Mouse (Mus musculus) lung, embryonic 15.5 days (tissue): Measurements from ENCODE around the gene As3mt. TPM values are rescaled to one million over a fixed set of nuclear protein-coding genes. Genes with fewer than 3 reads are reported as not detected.

Experiments
- ATAC-seq: fragments of 200-750 bp; cut with Nextera tagmentation; 2 replicates; pipeline ENCODE4 v1.8.0; 2017; ENCODE audit warnings: moderate number of reproducible peaks, borderline replicate concordance; ENCODE audit not compliant: low FRiP score, low TSS enrichment; ENCODE audit errors: extremely low read depth
- H3K27ac ChIP-seq: fragments of 300-500 bp; sonication (generic); 2 replicates; pipeline ENCODE4 v1.5.1; 2015; ENCODE audit warnings: moderate library complexity, mild to moderate bottlenecking, inconsistent platforms
- H3K27me3 ChIP-seq: fragments of 300-500 bp; sonication (generic); 2 replicates; pipeline ENCODE4 v1.6.1; 2015; ENCODE audit warnings: inconsistent platforms
- H3K36me3 ChIP-seq: fragments of 300-500 bp; sonication (generic); 2 replicates; pipeline ENCODE4 v1.6.1; 2015; ENCODE audit warnings: inconsistent platforms
- H3K4me1 ChIP-seq: fragments of 300-500 bp; sonication (generic); 2 replicates; pipeline ENCODE4 v1.6.1; 2015; ENCODE audit warnings: inconsistent platforms
- H3K4me2 ChIP-seq: fragments of 300-500 bp; sonication (generic); 2 replicates; pipeline ENCODE4 v1.6.1; 2015; ENCODE audit warnings: inconsistent platforms, mild to moderate bottlenecking, moderate library complexity
- H3K4me3 ChIP-seq: fragments of 300-500 bp; sonication (generic); 2 replicates; pipeline ENCODE4 v1.5.1; 2015; ENCODE audit warnings: mild to moderate bottlenecking, inconsistent platforms
- H3K9ac ChIP-seq: fragments of 300-500 bp; sonication (generic); 2 replicates; pipeline ENCODE4 v1.6.1; 2015; ENCODE audit warnings: inconsistent platforms
- H3K9me3 ChIP-seq: fragments of 300-500 bp; sonication (generic); 2 replicates; pipeline ENCODE4 v1.6.1; 2016; ENCODE audit warnings: inconsistent platforms
- WGBS: fragments of 180-500 bp; shearing (Covaris S2); methylation state at CpG from one replicate; pipeline ENCODE4 v1.1.7; 2015; 5-methylcytosine and 5-hydroxymethylcytosine counted together
- polyA plus RNA-seq: library from polyadenylated mRNA; unstranded; fragments of >200 nt; fragmentation: Nextera tagmentation; extraction: Ambion mirVana; gene quantifications from 2 replicates; pipeline ENCODE4 v1.2.1, GENCODE M21; 2015

As3mt gene
- polyA plus RNA-seq, 1 experiment from 2014 or later = 30.4 TPM

GRCm38 (mm10) chr19:46760375-46761160 lies 53.3 kb downstream of the As3mt start:
- Histone ChIP-seq H3K4me3 (peak overlapping the region; percentile 88), H3K27me3 (peaks cover 36% of the 10 kb centered on the region), H3K4me2 (peak overlapping the region; percentile 97), H3K36me3 (no peaks in the 10 kb centered on the region), H3K9me3 (no peaks in the 10 kb centered on the region), H3K4me1 (peaks cover 18% of the 10 kb centered on the region), H3K27ac (no peak overlapping the region), H3K9ac (no peak overlapping the region)
- peak; percentile 76 for ATAC-seq
- 18% methylated on average over 29 of the region's 29 CpGs for WGBS

- Histone ChIP-seq H3K4me3 (peak within 1 kb of the TSS; percentile 88), H3K9ac (peak within 1 kb of the TSS; percentile 67), H3K27ac (no peak within 1 kb of the TSS), H3K4me1 (peaks cover 18% of the 10 kb centered on the region), H3K9me3 (no peaks in the 10 kb centered on the region), H3K36me3 (no peaks in the 10 kb centered on the region), H3K4me2 (peak within 1 kb of the TSS; percentile 97), H3K27me3 (peaks cover 33% of the 10 kb centered on the region)
- 0% methylated on average over 59 of the region's 59 CpGs for WGBS
- peak; percentile 96 for ATAC-seq
These were observed 54.1 kb downstream of the As3mt start, which contains the start of gene Cnnm2 for GRCm38 (mm10) chr19:46761247-46761946. TSS of gene Cnnm2 (plus strand) at chr19:46761596.

GRCm38 (mm10) chr19:46761971-46762290 lies 54.7 kb downstream of the As3mt start:
- peak overlapping the region; percentile 97 for H3K4me2 ChIP-seq
- ATAC-seq = no peak; the same call in 1 of the 2 replicates
- peak overlapping the region; percentile 88 for H3K4me3 ChIP-seq
- H3K4me1 ChIP-seq = peaks cover 18% of the 10 kb centered on the region
- peak overlapping the region; percentile 67 for H3K9ac ChIP-seq
- WGBS = 1% methylated on average over 36 of the region's 36 CpGs
- no peak overlapping the region for H3K27ac ChIP-seq
- H3K27me3 ChIP-seq = peaks cover 33% of the 10 kb centered on the region
- no peaks in the 10 kb centered on the region for H3K9me3 ChIP-seq
- H3K36me3 ChIP-seq = no peaks in the 10 kb centered on the region

- Histone ChIP-seq H3K27me3 (peaks cover 33% of the 10 kb centered on the region), H3K4me3 (peak overlapping the region; percentile 88), H3K4me2 (peak overlapping the region; percentile 97), H3K9ac (peak overlapping the region; percentile 67), H3K27ac (no peak overlapping the region), H3K36me3 (no peaks in the 10 kb centered on the region), H3K9me3 (no peaks in the 10 kb centered on the region), H3K4me1 (peaks cover 18% of the 10 kb centered on the region)
- ATAC-seq = no peak
- WGBS = under 1% methylated on average over 50 of the region's 50 CpGs
These were observed 55.2 kb downstream of the As3mt start for GRCm38 (mm10) chr19:46762291-46762991.

GRCm38 (mm10) chr19:46762992-46763342 lies 55.7 kb downstream of the As3mt start:
- H3K4me1 ChIP-seq = peaks cover 18% of the 10 kb centered on the region
- peaks cover 33% of the 10 kb centered on the region for H3K27me3 ChIP-seq
- no peak overlapping the region for H3K27ac ChIP-seq
- no peak for ATAC-seq
- no peaks in the 10 kb centered on the region for H3K36me3 ChIP-seq
- peak overlapping the region; percentile 97 for H3K4me2 ChIP-seq
- no peaks in the 10 kb centered on the region for H3K9me3 ChIP-seq
- WGBS = 4% methylated on average over 19 of the region's 19 CpGs
- H3K9ac ChIP-seq = 0 out of 2 replicates have a peak overlapping the region, but pooled peaks have one; percentile 2
- peak overlapping the region; percentile 88 for H3K4me3 ChIP-seq

GRCm38 (mm10) chr19:46763356-46763755 lies 56.1 kb downstream of the As3mt start:
- Histone ChIP-seq H3K9me3 (no peaks in the 10 kb centered on the region), H3K27ac (no peak overlapping the region), H3K36me3 (no peaks in the 10 kb centered on the region), H3K4me3 (peak overlapping the region; percentile 88), H3K27me3 (peaks cover 33% of the 10 kb centered on the region), H3K4me2 (peak overlapping the region; percentile 97), H3K9ac (0 out of 2 replicates have a peak overlapping the region, but pooled peaks have one; percentile 2), H3K4me1 (peaks cover 18% of the 10 kb centered on the region)
- 30% methylated on average over 7 of the region's 7 CpGs for WGBS
- no peak for ATAC-seq

GRCm38 (mm10) chr19:46763932-46764762 lies 56.9 kb downstream of the As3mt start:
- no peak overlapping the region for H3K9ac ChIP-seq
- H3K4me1 ChIP-seq = peaks cover 18% of the 10 kb centered on the region
- H3K9me3 ChIP-seq = no peaks in the 10 kb centered on the region
- 66% methylated on average over 12 of the region's 12 CpGs for WGBS
- peaks cover 33% of the 10 kb centered on the region for H3K27me3 ChIP-seq
- no peaks in the 10 kb centered on the region for H3K36me3 ChIP-seq
- no peak overlapping the region for H3K27ac ChIP-seq
- H3K4me2 ChIP-seq = peak overlapping the region; percentile 97; the same call in 1 of the 2 replicates
- no peak for ATAC-seq
- peak overlapping the region; percentile 88; the same call in 1 of the 2 replicates for H3K4me3 ChIP-seq

- WGBS = 72% methylated on average over 9 of the region's 9 CpGs
- Histone ChIP-seq H3K9ac (no peak overlapping the region), H3K4me2 (no peak overlapping the region), H3K27me3 (peaks cover 32% of the 10 kb centered on the region), H3K4me1 (peaks cover 18% of the 10 kb centered on the region), H3K4me3 (no peak overlapping the region), H3K27ac (no peak overlapping the region), H3K36me3 (no peaks in the 10 kb centered on the region), H3K9me3 (no peaks in the 10 kb centered on the region)
- ATAC-seq = no peak
These were observed 57.5 kb downstream of the As3mt start for GRCm38 (mm10) chr19:46764763-46765117.

GRCm38 (mm10) chr19:46766125-46766524 lies 58.9 kb downstream of the As3mt start:
- 67% methylated on average over 5 of the region's 5 CpGs for WGBS
- Histone ChIP-seq H3K36me3 (no peaks in the 10 kb centered on the region), H3K27me3 (peaks cover 30% of the 10 kb centered on the region), H3K4me2 (no peak overlapping the region), H3K27ac (no peak overlapping the region), H3K9ac (no peak overlapping the region), H3K9me3 (no peaks in the 10 kb centered on the region), H3K4me1 (peaks cover 14% of the 10 kb centered on the region), H3K4me3 (no peak overlapping the region)
- no peak for ATAC-seq

GRCm38 (mm10) chr19:46769759-46770158 lies 62.5 kb downstream of the As3mt start:
- no peak overlapping the region for H3K4me3 ChIP-seq
- H3K27me3 ChIP-seq = peaks cover 4% of the 10 kb centered on the region
- no peaks in the 10 kb centered on the region for H3K9me3 ChIP-seq
- H3K36me3 ChIP-seq = no peaks in the 10 kb centered on the region
- no peak overlapping the region for H3K9ac ChIP-seq
- H3K27ac ChIP-seq = no peak overlapping the region
- H3K4me1 ChIP-seq = no peaks in the 10 kb centered on the region
- no peak for ATAC-seq
- no peak overlapping the region for H3K4me2 ChIP-seq
- WGBS = 82% methylated on average over 11 of the region's 11 CpGs

- WGBS = 77% methylated on average over 6 of the region's 6 CpGs
- Histone ChIP-seq H3K4me3 (no peak overlapping the region), H3K4me2 (no peak overlapping the region), H3K4me1 (no peaks in the 10 kb centered on the region), H3K9ac (no peak overlapping the region), H3K27ac (no peak overlapping the region), H3K27me3 (no peaks in the 10 kb centered on the region), H3K36me3 (no peaks in the 10 kb centered on the region), H3K9me3 (no peaks in the 10 kb centered on the region)
- ATAC-seq = no peak
These were observed 64.5 kb downstream of the As3mt start for GRCm38 (mm10) chr19:46771801-46772200.
